Mouse (Mus musculus) MEL (cell line): ENCODE measurements around the gene Tmem107.

Experiments used
- BHLHE40 ChIP-seq: IDR thresholded peaks from 2 replicates; pipeline ENCODE4 v1.6.1; 2012; ENCODE audit warnings: low read depth, mild to moderate bottlenecking, inconsistent platforms, low read length, improper control_type of control experiment, borderline replicate concordance
- CTCF ChIP-seq, 3 experiments: IDR thresholded peaks in 2 of 3; conservative IDR thresholded peaks in 1 of 3; 2 replicates each; pipeline ENCODE4 v1.5.1; 2011 to 2012; ENCODE audit warnings: low read length in 3 of 3, low read depth in 2 of 3, mild to moderate bottlenecking in 2 of 3, improper control_type of control experiment in 1 of 3, inconsistent platforms in 1 of 3, mixed read lengths in 1 of 3, moderate library complexity in 1 of 3; ENCODE audit not compliant: control insufficient read depth in 1 of 3, insufficient read depth in 1 of 3, poor library complexity in 1 of 3, severe bottlenecking in 1 of 3
- E2F4 ChIP-seq: IDR thresholded peaks from 2 replicates; pipeline ENCODE4 v1.6.1; 2011; ENCODE audit warnings: low read depth, low read length, improper control_type of control experiment, borderline replicate concordance
- ELF1 ChIP-seq: IDR thresholded peaks from 2 replicates; pipeline ENCODE4 v1.6.1; 2014; ENCODE audit warnings: low read depth, mild to moderate bottlenecking, inconsistent platforms, low read length, improper control_type of control experiment, moderate library complexity
- GABPA ChIP-seq: IDR thresholded peaks from 2 replicates; pipeline ENCODE4 v1.6.1; 2012; ENCODE audit warnings: low read depth, mild to moderate bottlenecking, inconsistent platforms, low read length, improper control_type of control experiment, moderate library complexity
- GATA1 ChIP-seq: IDR thresholded peaks from 2 replicates; pipeline ENCODE4 v1.6.1; 2011; ENCODE audit warnings: low read depth, low read length, improper control_type of control experiment
- HCFC1 ChIP-seq: IDR thresholded peaks from 2 replicates; pipeline ENCODE4 v1.6.1; 2012; ENCODE audit warnings: low read depth, mild to moderate bottlenecking, inconsistent platforms, low read length, improper control_type of control experiment, moderate library complexity
- KAT2A ChIP-seq: conservative IDR thresholded peaks from 2 replicates; pipeline ENCODE4 v1.6.1; 2012; ENCODE audit warnings: low read depth, low read length, improper control_type of control experiment, inconsistent platforms
- POLR2A ChIP-seq, 2 experiments: IDR thresholded peaks; 2 replicates each; pipeline ENCODE4 v1.6.1; 2011 to 2012; ENCODE audit warnings: low read length in 2 of 2, mild to moderate bottlenecking in 2 of 2, control low read depth in 1 of 2, improper control_type of control experiment in 1 of 2, low read depth in 1 of 2, moderate library complexity in 1 of 2; ENCODE audit not compliant: control insufficient read depth in 1 of 2, insufficient read depth in 1 of 2, poor library complexity in 1 of 2
- POLR2AphosphoS2 ChIP-seq: IDR thresholded peaks from 2 replicates; pipeline ENCODE4 v1.6.1; 2011; ENCODE audit warnings: low read length, improper control_type of control experiment
- USF1 ChIP-seq: IDR thresholded peaks from 2 replicates; pipeline ENCODE4 v1.6.1; 2014; ENCODE audit warnings: low read depth, mild to moderate bottlenecking, inconsistent platforms, low read length, improper control_type of control experiment, moderate library complexity
- USF2 ChIP-seq, 2 experiments: IDR thresholded peaks; 2 replicates each; pipeline ENCODE4 v1.6.1; 2011 to 2012; ENCODE audit warnings: improper control_type of control experiment in 2 of 2, low read length in 2 of 2, borderline replicate concordance in 1 of 2, inconsistent platforms in 1 of 2, low read depth in 1 of 2, mild to moderate bottlenecking in 1 of 2; ENCODE audit not compliant: insufficient read depth in 1 of 2
- ZKSCAN1 ChIP-seq: IDR thresholded peaks from 2 replicates; pipeline ENCODE4 v1.6.1; 2012; ENCODE audit warnings: low read depth, mild to moderate bottlenecking, inconsistent platforms, low read length, improper control_type of control experiment, moderate library complexity

DNA sequence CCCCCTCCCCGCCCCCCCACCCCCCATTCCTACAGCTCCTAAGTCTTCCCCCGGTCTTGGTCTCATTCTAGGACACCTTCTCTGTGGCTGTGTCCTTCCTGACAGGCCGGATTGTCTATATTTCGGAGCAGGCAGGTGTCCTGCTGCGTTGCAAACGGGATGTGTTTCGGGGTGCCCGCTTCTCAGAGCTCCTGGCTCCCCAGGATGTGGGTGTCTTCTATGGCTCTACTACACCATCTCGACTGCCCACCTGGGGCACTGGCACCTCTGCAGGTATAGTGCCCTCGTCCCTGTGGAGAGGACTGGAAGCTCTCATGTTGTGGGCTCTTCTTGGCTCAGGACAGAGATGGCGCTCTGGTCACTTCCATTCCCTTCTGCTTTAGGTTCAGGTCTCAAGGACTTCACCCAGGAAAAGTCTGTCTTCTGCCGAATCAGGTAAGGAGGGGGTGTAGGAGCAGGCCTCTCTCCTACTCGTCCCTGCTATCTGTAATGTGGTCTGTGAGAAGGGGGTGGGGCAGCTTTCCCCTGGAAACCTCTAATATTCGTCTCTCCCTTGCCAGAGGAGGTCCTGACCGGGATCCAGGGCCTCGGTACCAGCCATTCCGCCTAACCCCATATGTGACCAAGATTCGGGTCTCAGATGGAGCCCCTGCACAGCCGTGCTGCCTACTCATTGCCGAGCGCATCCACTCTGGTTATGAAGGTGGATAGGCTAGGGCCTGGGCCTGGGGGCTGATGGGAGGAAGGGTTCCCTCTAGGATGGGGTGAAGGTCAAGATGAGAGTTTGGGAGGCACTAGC is 31.2 kb downstream of the Tmem107 start:
- TF ChIP-seq ELF1 (no peak), USF1 (no peak), CTCF (IDR thresholded peaks at IDR 0.05 in 2 of 3, conservative IDR thresholded peaks at IDR 0.05 in 1 of 3; ENCODE audit: control insufficient read depth in 1 of 3, insufficient read depth in 1 of 3, low read depth in 2 of 3, low read length in 3 of 3, poor library complexity in 1 of 3, severe bottlenecking in 1 of 3) (no peak), E2F4 (no peak), POLR2A (IDR thresholded peaks at IDR 0.05; ENCODE audit: control insufficient read depth in 1 of 2, insufficient read depth in 1 of 2, low read depth in 1 of 2, low read length in 2 of 2, poor library complexity in 1 of 2) (no peak), POLR2AphosphoS2 (no peak), KAT2A (no peak), USF2 (IDR thresholded peaks at IDR 0.05; ENCODE audit: borderline replicate concordance in 1 of 2, insufficient read depth in 1 of 2, low read depth in 1 of 2, low read length in 2 of 2) (no peak), HCFC1 (no peak), GATA1 (no peak), BHLHE40 (no peak), ZKSCAN1 (no peak), GABPA (no peak)
